Mouse (Mus musculus): ENCODE measurements around the gene Cyp2d11.

DNA sequence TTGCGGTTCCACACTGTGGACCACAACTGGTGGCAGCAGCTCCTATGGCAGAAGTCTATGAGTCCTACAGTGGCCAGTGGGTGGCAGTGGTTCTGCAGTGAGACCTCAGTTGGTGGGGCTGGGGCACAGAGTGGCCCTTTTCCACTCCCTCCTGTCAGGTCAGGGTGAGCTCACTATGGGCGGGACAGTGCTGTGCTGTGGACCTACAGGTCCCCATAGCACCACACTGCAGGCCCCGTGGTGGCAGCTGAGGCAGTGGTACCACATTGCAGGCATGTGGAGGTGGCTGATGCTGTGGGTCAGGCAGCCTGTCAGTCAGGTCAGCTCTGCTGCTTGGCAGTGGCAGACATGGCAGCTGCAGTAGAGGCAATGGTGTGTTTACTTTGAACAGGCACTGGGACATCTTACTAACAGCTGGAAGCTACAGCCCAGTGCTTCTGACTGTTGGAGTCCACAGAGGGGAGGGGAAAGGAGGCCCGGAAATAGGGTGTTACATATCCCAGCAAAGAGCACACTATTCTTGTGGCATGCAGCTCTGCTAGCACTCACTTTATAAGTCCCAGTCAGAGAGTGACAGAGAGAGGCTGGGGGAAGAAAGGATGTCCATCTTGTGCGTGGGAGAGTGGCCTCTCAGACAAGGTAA, 44.3 kb upstream of the Cyp2d11 start:
- TF ChIP-seq CTCF (IDR thresholded peaks at IDR 0.05; ENCODE audit: extremely low read depth, insufficient read depth, insufficient read length, insufficient replicate concordance) (no peak), POLR2A (IDR thresholded peaks at IDR 0.05; ENCODE audit: low read depth, low read length) (no peak)
